Mouse (Mus musculus) left cerebral cortex, postnatal 4 days (tissue): Measurements from ENCODE around the gene Gm26938. TPM values are rescaled to one million over a fixed set of nuclear protein-coding genes. Genes with fewer than 3 reads are reported as not detected.
A peak's percentile ranks its signal among the peaks of the same experiment; 100 is the strongest.

Experiments
- DNase-seq: peaks from one replicate; pipeline ENCODE4 v3.0.0-alpha.2; 2022
- intact Hi-C: fragments of 180-260 bp; cut with DNase I; formaldehyde crosslinking; loops from one replicate; pipeline ENCODE4 v1.15.1; 2025
- total RNA-seq, 2 experiments: library from RNA; stranded (reverse); gene quantifications; 2 replicates each; pipeline ENCODE4 v1.2.3; 2021

Gene Gm26938
- not detected for total RNA-seq

- intact Hi-C loops = no loop called here
- DNase-seq = peak; percentile 82
Measured at GRCm38 (mm10) chr5:139826357-139827055, at the start of gene Gm26938, which contains the start of gene Psmg3. Gene Gm26938 (minus strand): TSS chr5:139826407. Gene Psmg3 (minus strand): TSS chr5:139826885.

- DNase-seq = no peak
- intact Hi-C loops = no loop called here
Measured at GRCm38 (mm10) chr5:139871526-139871925, 45.3 kb upstream of the Gm26938 start.

DNA sequence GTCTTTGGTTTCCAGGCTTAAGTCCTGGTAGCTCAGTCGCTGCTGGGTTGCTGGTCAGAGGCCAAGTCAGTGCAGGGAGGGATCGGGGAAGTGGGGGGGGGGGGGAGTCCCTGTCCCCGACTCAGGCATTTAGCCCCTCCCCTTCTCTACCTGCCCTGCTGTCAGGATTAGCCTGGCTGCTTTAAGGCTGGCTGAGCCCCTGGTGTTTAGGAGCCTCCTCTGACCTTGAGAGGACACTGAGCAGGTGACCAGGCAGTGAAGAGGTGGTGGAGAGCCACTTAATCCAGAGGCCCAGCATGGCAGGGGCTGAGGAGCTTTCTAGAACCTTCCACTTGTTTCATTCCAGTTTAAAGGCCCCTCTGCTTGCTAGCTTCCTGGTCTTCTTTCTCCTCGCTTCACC lies 44.7 kb upstream of the Gm26938 start:
- DNase-seq = no peak
- intact Hi-C loops = no loop called here

- peak; percentile 80 for DNase-seq
- intact Hi-C loops = no loop called here
Measured at GRCm38 (mm10) chr5:139862759-139863158, 36.6 kb upstream of the Gm26938 start.

DNA sequence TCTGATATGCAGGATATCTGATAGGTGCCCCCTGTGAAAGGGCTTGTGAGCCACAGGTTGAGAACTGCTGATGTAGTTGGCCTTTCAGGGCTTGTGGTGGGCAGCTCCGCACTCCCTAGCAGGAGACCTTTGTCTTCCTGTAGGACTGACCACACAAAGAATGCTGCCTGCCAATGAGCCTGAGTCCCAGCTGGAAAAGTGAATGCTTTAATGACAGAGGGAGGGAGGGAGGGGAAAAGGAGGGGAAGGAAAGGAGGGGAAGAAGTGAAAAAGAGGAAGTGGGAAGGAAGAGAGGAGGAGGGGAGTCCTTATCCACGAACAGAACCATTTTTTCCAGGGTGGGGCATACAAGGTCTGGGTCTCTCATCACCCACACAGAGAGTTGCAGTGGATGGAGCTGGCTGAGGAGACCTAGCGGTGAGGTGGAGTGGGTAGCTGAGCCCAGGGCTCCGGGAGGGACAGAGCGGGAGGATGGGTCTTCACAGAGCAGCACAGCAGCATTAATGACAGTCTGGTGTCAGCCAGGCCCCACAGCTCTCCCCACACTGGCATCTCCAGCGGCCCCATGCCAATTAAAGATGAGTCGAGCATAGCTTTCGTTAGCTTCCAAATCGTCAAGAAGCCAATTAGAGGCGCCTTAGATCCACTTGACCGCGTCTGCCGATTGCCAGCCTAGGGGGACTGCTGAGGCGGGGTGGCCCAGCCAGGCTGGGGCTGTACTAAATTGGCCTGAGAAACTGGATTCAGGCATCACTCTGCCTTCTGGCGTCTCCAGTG lies 34.3 kb upstream of the Gm26938 start:
- intact Hi-C loops = no loop called here
- peak; percentile 81 for DNase-seq

GRCm38 (mm10) chr5:139849626-139850320 lies 23.6 kb upstream of the Gm26938 start:
- peak; percentile 34 for DNase-seq
- intact Hi-C loops = no loop called here

GRCm38 (mm10) chr5:139839142-139839541 lies 12.9 kb upstream of the Gm26938 start:
- intact Hi-C loops = loop anchor here (5.0 to 10.0 kb wide), 3 partner anchors 453 to 576 kb away; partner anchors contain the start of genes Eif3b and Mrm2
- no peak for DNase-seq

GRCm38 (mm10) chr5:139838476-139838892 lies 12.3 kb upstream of the Gm26938 start:
- intact Hi-C loops = loop anchor here (5.0 to 10.0 kb wide), 3 partner anchors 454 to 576 kb away; partner anchors contain the start of genes Eif3b and Mrm2
- peak; percentile 66 for DNase-seq

- no peak for DNase-seq
Measured at GRCm38 (mm10) chr5:139835706-139836105, 9.5 kb upstream of the Gm26938 start.

DNA sequence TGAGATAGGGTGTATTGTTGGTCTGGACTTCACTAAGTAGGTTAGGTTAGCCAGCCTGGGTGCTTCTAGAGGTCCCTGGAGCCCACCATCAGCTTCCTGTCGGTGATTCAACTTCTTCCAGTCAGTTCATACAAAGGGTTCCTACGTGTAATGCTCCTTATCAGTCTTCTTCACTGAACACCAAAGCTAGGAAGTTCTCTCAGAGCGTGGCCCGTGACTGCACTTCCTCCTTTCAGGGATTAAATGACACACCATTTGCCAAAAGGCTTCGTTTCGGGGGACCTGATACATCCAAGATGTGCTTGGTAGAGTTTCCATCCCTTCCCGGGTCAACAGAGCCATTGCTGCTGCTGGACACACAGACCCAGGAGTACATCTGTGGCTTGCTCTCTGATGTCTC lies 5.9 kb upstream of the Gm26938 start:
- DNase-seq = no peak
- intact Hi-C loops = loop anchor here (10.0 kb wide), 2 partner anchors 503 to 583 kb away; partner anchors contain the start of genes Eif3b and Mrm2

More at GRCm38 (mm10) chr5:139835706-139836105, 9.5 kb upstream of the Gm26938 start:
- intact Hi-C loops = loop anchor here (5.0 to 10.0 kb wide), 3 partner anchors 457 to 579 kb away; partner anchors contain the start of genes Eif3b and Mrm2

DNA sequence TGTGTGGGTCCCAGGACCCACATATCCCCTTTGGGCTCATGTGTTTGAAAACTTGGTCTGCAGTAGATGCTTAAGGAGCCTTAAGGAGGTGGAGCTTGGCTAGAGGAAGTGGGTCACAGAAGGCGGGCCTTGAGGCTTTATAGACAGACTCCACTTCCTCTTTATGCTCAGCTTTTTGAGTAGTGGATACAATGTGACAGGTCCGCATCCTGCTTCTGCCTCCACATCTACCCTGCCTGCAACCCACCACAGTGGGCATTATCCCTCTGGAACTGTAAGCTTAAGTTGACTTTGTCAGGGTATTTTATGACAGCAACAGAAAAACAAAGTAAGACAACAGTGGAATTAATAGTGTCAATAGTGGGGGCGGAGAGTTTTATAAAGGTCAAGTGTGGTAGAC lies 4.5 kb upstream of the Gm26938 start:
- intact Hi-C loops = loop anchor here (10.0 kb wide), 2 partner anchors 504 to 584 kb away; partner anchors contain the start of genes Eif3b and Mrm2
- DNase-seq = no peak

DNA sequence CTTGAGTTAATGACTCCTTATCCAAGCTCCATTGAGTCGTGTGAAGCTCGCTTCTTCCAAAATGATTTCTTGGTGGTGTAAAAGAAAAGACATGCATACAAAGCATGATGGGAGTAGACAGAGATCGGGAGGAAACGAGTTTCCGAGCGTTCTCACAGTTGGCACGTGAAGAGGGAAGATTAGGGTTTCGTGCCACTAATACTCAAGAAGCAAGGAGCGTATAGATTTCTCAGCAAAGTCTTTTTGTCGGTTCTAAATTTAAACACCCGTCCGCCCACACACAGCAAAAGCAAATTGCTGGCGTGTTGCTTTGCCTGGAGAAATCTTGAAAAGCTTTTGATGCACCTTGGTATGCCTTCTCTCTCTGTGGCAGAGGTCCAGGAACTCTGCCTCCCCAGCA lies 3.2 kb upstream of the Gm26938 start:
- intact Hi-C loops = no loop called here

DNA sequence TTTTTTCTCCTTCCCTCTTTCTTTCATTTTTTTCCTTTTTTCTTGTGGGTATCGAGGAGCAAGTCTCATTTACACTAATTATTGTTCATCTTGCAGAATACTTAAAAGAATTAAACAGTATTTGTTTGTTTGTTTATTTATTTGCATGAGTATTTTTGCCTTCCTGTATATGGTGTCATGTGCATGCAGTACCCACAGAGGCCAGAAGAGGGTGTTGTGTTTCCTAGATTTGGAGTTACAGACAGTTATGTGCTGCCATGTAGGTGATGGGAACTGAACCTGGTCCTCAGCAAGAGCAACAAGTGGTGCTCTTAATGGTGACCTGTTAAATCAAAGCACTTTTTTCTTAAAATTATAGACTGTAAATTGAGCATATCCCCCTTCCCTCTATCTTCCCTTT lies 1.4 kb upstream of the Gm26938 start:
- DNase-seq = no peak
- intact Hi-C loops = no loop called here

More for the DNA sequence above, 3.2 kb upstream of the Gm26938 start:
- DNase-seq = no peak

GRCm38 (mm10) chr5:139825947-139826346 lies 260 bp downstream of the Gm26938 start:
- no peak for DNase-seq
- intact Hi-C loops = no loop called here

DNA sequence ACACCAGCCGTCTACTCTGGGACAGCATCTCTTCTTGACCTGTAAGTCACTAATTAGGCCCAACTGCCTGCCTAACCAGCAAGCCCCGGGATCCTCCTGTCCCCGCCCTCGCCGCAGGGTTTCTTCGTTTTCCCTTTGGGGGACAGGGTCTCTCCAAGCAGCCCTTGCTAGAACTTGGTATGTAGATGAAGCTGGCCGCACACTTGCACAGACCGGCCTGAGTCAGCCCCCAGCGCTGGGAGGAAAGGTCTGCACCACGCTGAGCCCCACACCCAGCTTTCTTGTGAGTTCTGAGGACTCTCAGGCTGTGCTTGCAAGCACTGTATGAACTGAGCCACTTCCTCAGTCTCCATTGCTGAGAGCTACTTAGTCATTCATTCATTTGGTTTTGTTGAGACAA lies 1.7 kb downstream of the Gm26938 start:
- intact Hi-C loops = no loop called here
- no peak for DNase-seq

DNA sequence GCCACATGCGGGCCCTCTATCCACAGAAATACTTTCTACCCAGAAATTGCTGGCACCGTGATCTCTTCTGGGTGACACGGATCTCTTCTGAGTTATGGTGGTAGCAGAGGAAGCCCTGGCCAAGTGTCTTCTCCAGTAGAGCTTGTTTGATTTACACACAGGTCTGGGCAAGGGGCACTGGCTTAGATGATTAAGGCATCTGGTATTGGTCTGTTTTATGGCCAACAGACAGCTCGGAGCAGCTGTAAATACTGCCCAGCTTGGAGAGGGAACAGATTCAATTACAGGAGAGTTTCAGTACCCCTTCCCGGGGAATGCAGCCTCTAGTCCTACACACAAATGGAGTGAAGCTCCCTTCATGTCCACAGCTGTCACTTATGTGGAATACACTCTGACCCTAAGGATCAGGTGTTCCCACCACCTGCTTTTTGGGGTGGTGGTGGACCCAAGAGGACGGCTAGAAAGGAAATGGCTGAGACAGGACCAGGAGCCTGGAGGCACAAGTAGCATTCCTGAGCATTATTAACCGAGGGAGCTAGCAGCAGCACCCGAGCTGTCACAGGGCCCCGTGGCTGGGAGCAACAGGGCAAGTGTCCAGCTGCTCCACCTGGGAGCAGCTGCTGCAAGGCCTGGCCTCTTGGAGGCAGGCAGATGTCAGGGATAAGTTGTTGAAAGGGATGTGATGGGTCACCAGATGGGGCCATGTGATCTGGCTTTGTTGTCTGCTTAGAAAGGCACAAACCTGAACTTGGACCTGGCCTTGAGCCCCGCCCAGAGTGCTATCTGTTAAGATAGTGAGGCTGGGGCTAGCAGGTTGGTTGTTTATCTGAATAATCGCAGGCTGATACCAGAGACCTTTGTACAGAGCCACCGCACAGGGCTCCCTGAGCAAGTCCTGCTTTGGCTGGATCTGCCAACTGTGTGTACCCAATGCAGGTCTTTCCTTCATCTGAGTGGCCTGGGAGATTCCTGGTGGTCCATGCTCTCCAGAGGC lies 4.4 kb downstream of the Gm26938 start:
- intact Hi-C loops = no loop called here
- DNase-seq = no peak

DNA sequence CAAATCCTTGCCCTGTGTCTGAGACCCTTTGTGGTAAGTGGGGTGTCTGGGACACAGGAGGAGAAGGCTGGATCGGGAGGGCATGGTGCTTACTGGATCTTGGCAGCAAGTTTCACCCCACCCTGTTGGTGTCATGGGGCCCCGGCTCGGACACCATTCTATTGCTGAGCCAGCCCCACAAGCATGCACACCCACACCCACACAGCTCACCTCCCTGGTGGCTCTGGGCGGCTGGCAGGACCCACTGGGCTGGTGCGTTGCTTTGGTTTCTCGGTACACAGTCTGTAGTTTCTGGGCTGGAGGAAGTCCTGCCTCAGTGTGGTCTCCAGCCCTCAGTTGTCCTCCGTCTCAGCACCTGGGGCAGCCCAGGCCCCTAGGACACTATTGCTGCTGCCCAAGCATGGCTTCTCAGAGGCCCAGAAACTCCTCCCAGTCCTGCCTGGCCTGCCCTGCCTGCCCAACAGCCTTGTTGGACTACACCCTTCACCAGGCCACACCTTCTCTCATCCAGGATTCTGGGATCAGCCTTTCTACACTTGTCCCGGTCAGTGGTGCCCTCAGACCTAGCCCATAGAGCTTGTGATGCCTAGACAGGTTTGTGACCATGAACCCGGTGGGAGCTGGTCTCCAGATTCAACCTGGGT lies 6.5 kb downstream of the Gm26938 start, which contains the start of gene Tmem184a:
TSS of gene Tmem184a (minus strand) at position 380 of the 644 bp plus-strand sequence.
- DNase-seq = no peak
- intact Hi-C loops = no loop called here

GRCm38 (mm10) chr5:139818801-139819200 lies 7.4 kb downstream of the Gm26938 start:
- intact Hi-C loops = no loop called here
- no peak for DNase-seq

DNA sequence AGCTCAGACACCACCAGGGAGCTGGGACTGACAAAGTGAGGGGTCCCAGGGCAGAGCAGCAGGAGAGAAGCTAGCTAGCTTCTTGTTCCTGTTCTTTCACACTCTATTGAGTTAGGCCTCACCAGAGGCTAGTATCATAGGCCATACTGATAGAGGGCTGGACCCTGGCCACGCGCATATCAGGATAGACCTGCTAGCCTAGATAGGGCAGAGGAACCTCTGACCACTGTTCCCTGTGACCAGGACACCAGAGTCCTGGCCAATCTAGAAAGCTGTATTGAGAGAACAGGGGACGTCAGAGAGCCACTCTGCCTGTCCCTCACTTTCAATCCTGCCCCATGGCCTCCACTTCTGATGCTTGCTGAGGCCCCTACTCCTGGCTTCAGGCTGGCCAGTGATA lies 8.2 kb downstream of the Gm26938 start:
- intact Hi-C loops = no loop called here
- no peak for DNase-seq
